Mouse (Mus musculus): ENCODE measurements at regions not wholly inside any gene's neighbourhood (a gene's known extent, or its start where the extent isn't known, plus 50 kb on each side); places are given as distances from the start of the nearest gene placed in this dataset.

- DNase-seq (ENCODE audit: low spot score in 2 of 2): no peak
Observed at GRCm38 (mm10) chr12:12882931-12883553, 58.7 kb downstream of the Mycn start.

GRCm38 (mm10) chr12:12878031-12878430 is 63.7 kb downstream of the Mycn start:
- DNase-seq (ENCODE audit: low spot score in 2 of 2): no peak

- no peak for DNase-seq (ENCODE audit: low spot score in 2 of 2)
Observed at GRCm38 (mm10) chr12:12877539-12877938, 64.2 kb downstream of the Mycn start.

GRCm38 (mm10) chr12:12875976-12876745 is 65.6 kb downstream of the Mycn start:
- no peak for DNase-seq (ENCODE audit: low spot score in 2 of 2)

GRCm38 (mm10) chr12:12873551-12873950 is 68.2 kb downstream of the Mycn start:
- DNase-seq (ENCODE audit: low spot score in 2 of 2): no peak

- no peak for DNase-seq (ENCODE audit: low spot score in 2 of 2)
Observed at GRCm38 (mm10) chr12:12872974-12873373, 68.7 kb downstream of the Mycn start.

GRCm38 (mm10) chr12:12871272-12871671 is 70.4 kb downstream of the Mycn start:
- no peak for DNase-seq (ENCODE audit: low spot score in 2 of 2)

- DNase-seq (ENCODE audit: low spot score in 2 of 2): no peak
Observed at GRCm38 (mm10) chr12:12866590-12866989, 75.1 kb downstream of the Mycn start.

GRCm38 (mm10) chr12:12850681-12851080 is 91.0 kb downstream of the Mycn start:
- DNase-seq (ENCODE audit: low spot score in 2 of 2): no peak

- no peak for DNase-seq (ENCODE audit: low spot score in 2 of 2)
Observed at GRCm38 (mm10) chr12:12846716-12847115, 95.0 kb downstream of the Mycn start.

GRCm38 (mm10) chr12:12842247-12842957 is 99.3 kb downstream of the Mycn start:
- no peak for DNase-seq (ENCODE audit: low spot score in 2 of 2)

GRCm38 (mm10) chr12:12841385-12842238 is 100.1 kb downstream of the Mycn start:
- DNase-seq (ENCODE audit: low spot score in 2 of 2): no peak

- no peak for DNase-seq (ENCODE audit: low spot score in 2 of 2)
Observed at GRCm38 (mm10) chr12:12840661-12841384, 100.9 kb downstream of the Mycn start.

GRCm38 (mm10) chr12:12837775-12838174 is 103.9 kb downstream of the Mycn start:
- DNase-seq (ENCODE audit: low spot score in 2 of 2): no peak

- DNase-seq (ENCODE audit: low spot score in 2 of 2): no peak
Observed at GRCm38 (mm10) chr12:12827821-12828641, 113.7 kb downstream of the Mycn start.

GRCm38 (mm10) chr12:12827379-12827778 is 114.3 kb downstream of the Mycn start:
- no peak for DNase-seq (ENCODE audit: low spot score in 2 of 2)

GRCm38 (mm10) chr12:12826431-12826830 is 115.3 kb downstream of the Mycn start:
- no peak for DNase-seq (ENCODE audit: low spot score in 2 of 2)

GRCm38 (mm10) chr12:12825842-12826241 is 115.9 kb downstream of the Mycn start:
- peak in 1 of 2 experiments; percentile 47 for DNase-seq (ENCODE audit: low spot score in 2 of 2)

GRCm38 (mm10) chr12:12821473-12821872 is 120.2 kb downstream of the Mycn start:
- DNase-seq (ENCODE audit: low spot score in 2 of 2): no peak

- no peak for DNase-seq (ENCODE audit: low spot score in 2 of 2)
Observed at GRCm38 (mm10) chr12:12820668-12821351, 120.9 kb downstream of the Mycn start.

Data from urinary bladder, postnatal 4 days (tissue).